ENCODE assay signal across 8 mouse cellular contexts in the genomic region with DNA sequence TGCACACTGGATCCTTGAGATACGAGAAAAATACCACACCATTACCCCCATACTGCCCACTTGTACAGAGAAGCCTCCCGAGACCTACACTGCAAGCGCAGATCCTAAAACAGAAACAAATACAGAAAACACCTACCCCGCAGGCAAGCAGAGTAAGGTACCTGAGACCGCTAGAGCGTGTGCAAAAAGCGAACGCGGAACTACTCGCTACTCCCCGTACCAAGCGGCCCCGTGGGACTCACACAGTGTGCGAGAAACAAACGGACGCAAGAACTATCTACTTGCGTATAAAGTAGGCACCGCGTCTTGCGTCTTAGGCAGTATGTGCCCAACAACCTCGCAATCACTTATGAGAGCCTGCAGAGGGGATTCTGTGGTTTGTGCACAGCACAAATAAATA. TPM values are rescaled to one million over a fixed set of nuclear protein-coding genes. Genes with fewer than 3 reads are reported as not detected.
DNase-seq lines count a peak whose midpoint lies in the region; ATAC-seq and TF ChIP-seq lines count a peak whose summit lies in the region.

No protein-coding gene starts in this region.

- H3K9ac ChIP-seq in embryonic facial prominence, embryonic 15.5 days: no peak overlapping the region
- no peak overlapping the region for H3K9ac ChIP-seq in limb, embryonic 14.5 days (ENCODE audit: low read depth, low read length, severe bottlenecking)

- H3K36me3 ChIP-seq in spleen, adult 2 months (ENCODE audit: control insufficient read depth, insufficient read depth, low read length): no peaks in the 10 kb centered on the region
- H3K36me3 ChIP-seq in embryonic facial prominence, embryonic 15.5 days: no peaks in the 10 kb centered on the region
- H3K36me3 ChIP-seq in limb, embryonic 14.5 days (ENCODE audit: control insufficient read depth, insufficient read depth, low read length): no peaks in the 10 kb centered on the region
- no peaks in the 10 kb centered on the region for H3K36me3 ChIP-seq in small intestine, adult 2 months (ENCODE audit: control insufficient read depth, insufficient read depth, low read length)

- ATAC-seq in embryonic facial prominence, embryonic 15.5 days (ENCODE audit: insufficient number of reproducible peaks, low FRiP score, low TSS enrichment, low read depth): no peak
- no peak for ATAC-seq in limb, embryonic 14.5 days (ENCODE audit: low FRiP score, low read depth)

- DNase-seq in spleen, adult 2 months (ENCODE audit: low read depth in 1 of 2, low spot score in 2 of 2): peak; percentile 32 to 41
- DNase-seq in spleen, postnatal 4 days (ENCODE audit: low spot score in 2 of 2): no peak
- DNase-seq in limb, embryonic 14.5 days (ENCODE audit: low spot score): no peak
- no peak for DNase-seq in retina, embryonic 14.5 days (ENCODE audit: low spot score)
- DNase-seq in cerebellum, adult 11 months: no peak
- no peak for DNase-seq in kidney, adult 11 months

- WGBS in spleen, adult 2 months: 6% methylated on average over 21 of the region's 21 CpGs
- WGBS in embryonic facial prominence, embryonic 15.5 days: 5% methylated on average over 21 of the region's 21 CpGs
- 2% methylated on average over 21 of the region's 21 CpGs for WGBS in limb, embryonic 14.5 days
- 12% methylated on average over 21 of the region's 21 CpGs for WGBS in small intestine, adult 2 months

- H3K4me3 ChIP-seq in spleen, adult 2 months (ENCODE audit: extremely low read depth, insufficient read depth, insufficient read length): peak overlapping the region; percentile 21; the same call in 1 of the 2 replicates
- H3K4me3 ChIP-seq in embryonic facial prominence, embryonic 15.5 days (replicated peaks): peak overlapping the region; percentile 18
- peak overlapping the region; percentile 10 for H3K4me3 ChIP-seq in limb, embryonic 14.5 days (replicated peaks; ENCODE audit: low read length)
- peak overlapping the region; percentile 6; the same call in 1 of the 2 replicates for H3K4me3 ChIP-seq in small intestine, adult 2 months (ENCODE audit: low read depth, low read length)

- H3K27me3 ChIP-seq in spleen, adult 2 months (ENCODE audit: control insufficient read depth, insufficient read depth, low read length): peaks cover 19% of the 10 kb centered on the region
- peaks cover 80% of the 10 kb centered on the region for H3K27me3 ChIP-seq in embryonic facial prominence, embryonic 15.5 days
- H3K27me3 ChIP-seq in limb, embryonic 14.5 days (ENCODE audit: control insufficient read depth, insufficient read depth, low read length): peaks cover 63% of the 10 kb centered on the region
- H3K27me3 ChIP-seq in small intestine, adult 2 months (ENCODE audit: control insufficient read depth, insufficient read depth, low read length): peaks cover 56% of the 10 kb centered on the region

- no peaks in the 10 kb centered on the region for H3K9me3 ChIP-seq in embryonic facial prominence, embryonic 15.5 days (replicated peaks)
- no peaks in the 10 kb centered on the region for H3K9me3 ChIP-seq in limb, embryonic 14.5 days (ENCODE audit: control insufficient read depth, low read length)

- no peak overlapping the region for H3K27ac ChIP-seq in spleen, adult 2 months (ENCODE audit: insufficient read depth, low read length)
- no peak overlapping the region for H3K27ac ChIP-seq in embryonic facial prominence, embryonic 15.5 days (replicated peaks)
- no peak overlapping the region for H3K27ac ChIP-seq in limb, embryonic 14.5 days (replicated peaks; ENCODE audit: low read depth, low read length)
- H3K27ac ChIP-seq in small intestine, adult 2 months (ENCODE audit: insufficient read depth, low read depth, low read length): no peak overlapping the region

- TF ChIP-seq CTCF in spleen, adult 2 months (IDR thresholded peaks at IDR 0.05; ENCODE audit: extremely low read depth, insufficient read depth, insufficient read length, insufficient replicate concordance): no peak
- no peak for TF ChIP-seq CTCF in small intestine, adult 2 months (IDR thresholded peaks at IDR 0.05; ENCODE audit: extremely low read depth, insufficient read length, insufficient replicate concordance, low read depth, low read length)

- no peak for TF ChIP-seq POLR2A in spleen, adult 2 months (IDR thresholded peaks at IDR 0.05; ENCODE audit: low read depth, low read length)
- TF ChIP-seq POLR2A in limb, embryonic 14.5 days (IDR thresholded peaks at IDR 0.05; ENCODE audit: borderline replicate concordance, extremely low read depth, insufficient read depth, insufficient read length): no peak
- no peak for TF ChIP-seq POLR2A in small intestine, adult 2 months (IDR thresholded peaks at IDR 0.05; ENCODE audit: low read depth, low read length)

- H3K4me1 ChIP-seq in spleen, adult 2 months (ENCODE audit: control insufficient read depth, insufficient read depth, insufficient read length): peaks cover 24% of the 10 kb centered on the region
- peaks cover 15% of the 10 kb centered on the region for H3K4me1 ChIP-seq in embryonic facial prominence, embryonic 15.5 days
- H3K4me1 ChIP-seq in limb, embryonic 14.5 days (ENCODE audit: control insufficient read depth, insufficient read depth, low read length): peaks cover 11% of the 10 kb centered on the region; the same call in 1 of the 2 replicates
- H3K4me1 ChIP-seq in small intestine, adult 2 months (ENCODE audit: control insufficient read depth, insufficient read depth, insufficient read length, low read length): peaks cover 5% of the 10 kb centered on the region

- 0 out of 2 replicates have a peak overlapping the region, but pooled peaks have one; percentile 12 for H3K4me2 ChIP-seq in embryonic facial prominence, embryonic 15.5 days (replicated peaks)
- H3K4me2 ChIP-seq in limb, embryonic 14.5 days (replicated peaks; ENCODE audit: low read depth, low read length, severe bottlenecking): no peak overlapping the region; the same call in 1 of the 2 replicates

RNA-seq across cellular contexts. Expression of a gene that starts 2.3 kb away (rescaled TPM):
- polyA plus RNA-seq in spleen, adult 2 months (2012; rRNA removed): 61.7 and 83.3 TPM in 2 replicates
- 1.1 and 2.0 TPM in 2 replicates for polyA plus RNA-seq in embryonic facial prominence, embryonic 15.5 days (2015; fragmentation: Nextera tagmentation; extraction: Ambion mirVana)
- polyA plus RNA-seq in limb, embryonic 14.5 days (2012; rRNA removed): 1.3 and 2.6 TPM in 2 replicates
- 0.55 and 1.9 TPM in 2 replicates for polyA plus RNA-seq in limb, embryonic 14.5 days (2014; fragmentation: Nextera tagmentation; extraction: Ambion mirVana)
- polyA plus RNA-seq in small intestine, adult 2 months (2012; rRNA removed): 2.9 and 6.9 TPM in 2 replicates

RNA-seq across cellular contexts. Expression of a gene that starts 38.6 kb away (rescaled TPM):
- 75.5 and 77.0 TPM in 2 replicates for polyA plus RNA-seq in spleen, adult 2 months (2012; rRNA removed)
- polyA plus RNA-seq in embryonic facial prominence, embryonic 15.5 days (2015; fragmentation: Nextera tagmentation; extraction: Ambion mirVana): 13.2 and 14.7 TPM in 2 replicates
- 11.1 and 14.0 TPM in 2 replicates for polyA plus RNA-seq in limb, embryonic 14.5 days (2012; rRNA removed)
- polyA plus RNA-seq in limb, embryonic 14.5 days (2014; fragmentation: Nextera tagmentation; extraction: Ambion mirVana): 9.0 and 9.4 TPM in 2 replicates
- 44.2 and 135 TPM in 2 replicates for polyA plus RNA-seq in small intestine, adult 2 months (2012; rRNA removed)

RNA-seq across cellular contexts. Expression of a gene that starts 39.4 kb away (rescaled TPM):
- polyA plus RNA-seq in spleen, adult 2 months (2012; rRNA removed): 14.4 and 16.4 TPM in 2 replicates
- 3.3 TPM in 2 replicates for polyA plus RNA-seq in embryonic facial prominence, embryonic 15.5 days (2015; fragmentation: Nextera tagmentation; extraction: Ambion mirVana)
- 11.1 and 13.0 TPM in 2 replicates for polyA plus RNA-seq in limb, embryonic 14.5 days (2012; rRNA removed)
- polyA plus RNA-seq in limb, embryonic 14.5 days (2014; fragmentation: Nextera tagmentation; extraction: Ambion mirVana): 3.9 and 4.2 TPM in 2 replicates
- 5.8 and 8.7 TPM in 2 replicates for polyA plus RNA-seq in small intestine, adult 2 months (2012; rRNA removed)

RNA-seq across cellular contexts. Expression of a gene that starts 55.8 kb away (rescaled TPM):
- polyA plus RNA-seq in spleen, adult 2 months (2012; rRNA removed): 106 and 125 TPM in 2 replicates
- 11.5 and 13.0 TPM in 2 replicates for polyA plus RNA-seq in embryonic facial prominence, embryonic 15.5 days (2015; fragmentation: Nextera tagmentation; extraction: Ambion mirVana)
- polyA plus RNA-seq in limb, embryonic 14.5 days (2012; rRNA removed): 155 and 204 TPM in 2 replicates
- 16.3 and 18.8 TPM in 2 replicates for polyA plus RNA-seq in limb, embryonic 14.5 days (2014; fragmentation: Nextera tagmentation; extraction: Ambion mirVana)
- 77.7 and 163 TPM in 2 replicates for polyA plus RNA-seq in small intestine, adult 2 months (2012; rRNA removed)

Comparison
In these comparisons a context has a peak if more than half of its experiments do, and no peak if none do; other contexts are left out.
1. DNase-seq: peak in spleen, adult 2 months (2 of 2); none in spleen, postnatal 4 days (0 of 2), limb, embryonic 14.5 days (single experiment), retina, embryonic 14.5 days (single experiment), cerebellum, adult 11 months (single experiment) and kidney, adult 11 months (single experiment).
2. Peak in every context shown above with its lines, with median percentiles within 50 percentile points of each other: H3K4me3 ChIP-seq.